Mouse (Mus musculus): ENCODE measurements around the gene Tbcd. TPM values are rescaled to one million over a fixed set of nuclear protein-coding genes. Genes with fewer than 3 reads are reported as not detected.

The Tbcd gene
- polyA plus RNA-seq, 1 experiment from 2014 or later, result 34.7 TPM

DNA sequence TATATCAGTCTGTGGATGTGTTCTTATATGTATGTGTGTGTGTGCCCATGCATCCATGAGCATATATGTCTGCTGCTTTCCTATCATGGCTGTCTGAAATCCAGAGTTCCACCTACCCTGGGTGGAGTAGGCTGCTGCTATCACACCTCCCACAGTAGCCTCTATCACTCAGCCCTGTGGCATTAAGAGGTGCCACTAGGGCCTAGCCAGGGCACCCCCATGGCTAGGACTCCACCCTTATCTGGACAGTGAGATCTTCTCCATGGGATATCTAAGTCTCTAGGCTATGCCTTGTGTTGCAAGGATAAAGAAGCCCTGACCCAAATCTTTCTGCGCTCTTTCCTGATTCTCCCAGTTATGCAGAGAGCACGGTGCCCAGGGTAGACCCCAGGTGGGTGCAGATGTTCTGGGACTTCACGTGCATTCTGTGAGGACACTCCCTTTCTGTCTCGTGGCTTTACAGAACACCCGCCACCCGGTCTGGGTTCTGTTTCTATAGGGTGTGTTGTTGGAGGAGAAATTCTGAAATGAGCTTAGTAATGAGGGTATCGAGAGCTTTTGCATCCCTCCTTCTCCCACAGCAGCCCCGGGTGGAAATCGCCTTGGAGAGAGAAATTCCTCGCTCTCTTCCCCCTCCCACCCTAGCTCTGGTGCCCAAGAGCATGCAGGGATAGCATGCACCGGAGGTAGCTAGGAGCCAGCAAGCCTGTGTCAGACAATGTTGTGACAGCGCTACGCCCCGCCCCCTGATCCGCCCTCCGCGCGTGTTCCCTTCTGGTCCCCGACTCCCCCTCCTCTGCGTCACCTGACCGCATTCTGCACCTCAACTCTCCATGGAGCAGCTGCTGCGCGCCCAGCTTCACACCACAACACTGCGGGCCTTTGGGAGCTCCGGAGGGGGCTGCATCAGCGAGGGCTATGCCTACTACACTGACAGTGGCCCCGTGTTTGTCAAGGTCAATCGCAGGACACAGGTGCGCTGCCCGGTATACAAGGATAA is 17.3 kb upstream of the Tbcd start, which contains the start of gene Fn3k:
Gene Fn3k (plus strand): TSS at position 758 of the 1,000 bp plus-strand sequence.
- H3K9me3 ChIP-seq, result no peaks in the 10 kb centered on the region
- 0 out of 2 replicates have a peak within 1 kb of the TSS, but pooled peaks have one; percentile 27 for H3K27ac ChIP-seq
- H3K27me3 ChIP-seq (replicated peaks), result no peaks in the 10 kb centered on the region
- peak within 1 kb of the TSS; percentile 36; the same call in 1 of the 2 replicates for H3K9ac ChIP-seq
- no peaks in the 10 kb centered on the region for H3K36me3 ChIP-seq
- peak; percentile 93 for ATAC-seq
- no peaks in the 10 kb centered on the region for H3K4me1 ChIP-seq (replicated peaks)
- H3K4me2 ChIP-seq (replicated peaks), result peak within 1 kb of the TSS; percentile 91
- peak within 1 kb of the TSS; percentile 40 for H3K4me3 ChIP-seq (replicated peaks)
- WGBS, result 5% methylated on average over 30 of the region's 30 CpGs

DNA sequence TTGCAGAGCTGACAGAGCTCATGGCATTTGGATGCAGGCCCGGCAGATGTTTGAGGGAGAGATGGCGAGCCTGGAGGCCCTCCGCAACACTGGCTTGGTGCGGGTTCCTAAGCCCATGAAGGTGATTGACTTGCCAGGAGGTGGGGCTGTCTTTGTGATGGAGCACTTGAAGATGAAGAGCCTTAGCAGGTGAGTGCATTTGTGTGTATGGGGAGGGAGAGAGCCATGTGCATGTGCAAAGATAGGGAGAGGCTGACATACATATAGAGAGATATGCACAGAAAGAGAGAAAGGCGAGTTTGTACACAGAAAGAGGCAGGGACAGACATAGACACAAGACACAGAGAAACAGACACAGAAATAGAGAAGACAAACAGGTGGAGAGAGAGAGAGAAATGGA is 14.5 kb upstream of the Tbcd start:
- Histone ChIP-seq H3K9ac (no peak overlapping the region), H3K27ac (no peak overlapping the region)
- WGBS, result 76% methylated on average over 5 of the region's 5 CpGs

DNA sequence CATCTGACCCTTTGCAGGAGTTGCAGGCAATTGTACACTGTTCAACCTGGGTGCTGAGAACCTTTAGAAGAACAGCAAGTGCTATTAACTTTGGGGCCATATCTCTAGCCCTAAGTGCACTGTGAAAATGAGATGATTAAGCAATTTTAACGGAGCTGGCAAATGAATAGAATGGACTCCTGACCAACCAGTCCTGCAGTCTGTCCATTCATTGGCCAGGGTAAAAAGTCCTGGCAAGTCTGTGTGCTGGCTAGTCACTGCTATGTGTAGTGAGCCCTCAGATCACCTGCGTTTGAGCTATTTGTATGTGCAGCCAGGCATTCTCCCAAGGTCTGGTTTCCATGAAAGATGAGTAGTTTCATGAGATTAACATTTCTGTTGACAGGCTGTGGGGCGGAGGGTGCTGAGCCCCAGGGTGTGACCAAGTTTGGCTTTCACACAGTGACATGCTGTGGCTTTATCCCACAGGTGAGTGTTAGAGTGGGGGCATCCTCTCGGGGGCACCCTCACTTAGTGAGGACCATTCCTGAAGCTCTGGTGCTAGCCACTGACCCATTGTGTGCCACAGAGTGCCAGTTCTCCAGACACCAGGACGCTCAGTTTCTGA is 12.0 kb upstream of the Tbcd start:
- H3K27ac ChIP-seq, result no peak overlapping the region
- no peaks in the 10 kb centered on the region for H3K36me3 ChIP-seq
- H3K4me3 ChIP-seq (replicated peaks), result no peak overlapping the region
- no peaks in the 10 kb centered on the region for H3K9me3 ChIP-seq
- 63% methylated on average over 5 of the region's 5 CpGs for WGBS
- ATAC-seq, result no peak
- H3K4me1 ChIP-seq (replicated peaks), result no peaks in the 10 kb centered on the region
- H3K27me3 ChIP-seq (replicated peaks), result 0 out of 2 replicates have a peak, but pooled peaks cover 3% of the 10 kb centered on the region
- H3K4me2 ChIP-seq (replicated peaks), result no peak overlapping the region
- no peak overlapping the region for H3K9ac ChIP-seq

More for the DNA sequence above, 14.5 kb upstream of the Tbcd start:
- Histone ChIP-seq H3K27me3 (replicated peaks) (no peaks in the 10 kb centered on the region), H3K36me3 (no peaks in the 10 kb centered on the region), H3K9me3 (no peaks in the 10 kb centered on the region), H3K4me1 (replicated peaks) (no peaks in the 10 kb centered on the region), H3K4me2 (replicated peaks) (no peak overlapping the region), H3K4me3 (replicated peaks) (no peak overlapping the region)
- no peak for ATAC-seq

DNA sequence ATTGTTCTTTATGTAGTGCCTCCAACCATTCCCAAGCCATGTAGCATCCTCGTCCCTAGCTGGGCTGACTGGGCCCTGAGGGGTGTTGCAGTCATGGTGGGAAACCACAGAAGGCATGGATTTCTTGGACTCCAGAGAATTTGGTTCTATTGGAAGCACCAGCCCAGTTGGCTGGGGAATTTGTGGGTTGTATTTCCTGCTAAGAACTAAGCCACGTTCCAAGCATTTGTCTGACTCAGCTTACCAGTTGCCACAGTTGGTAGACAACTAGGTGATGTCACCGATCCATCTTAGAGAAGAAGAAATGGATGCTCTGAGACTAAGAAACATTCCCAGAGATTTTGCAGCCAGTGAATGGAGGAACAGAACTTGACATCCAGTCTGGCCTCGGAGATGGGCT is 10.1 kb upstream of the Tbcd start:
- Histone ChIP-seq H3K4me2 (replicated peaks) (no peak overlapping the region), H3K27ac (no peak overlapping the region), H3K9me3 (no peaks in the 10 kb centered on the region), H3K4me3 (replicated peaks) (no peak overlapping the region), H3K9ac (no peak overlapping the region), H3K36me3 (no peaks in the 10 kb centered on the region), H3K27me3 (replicated peaks) (0 out of 2 replicates have a peak, but pooled peaks cover 3% of the 10 kb centered on the region), H3K4me1 (replicated peaks) (no peaks in the 10 kb centered on the region)
- no peak for ATAC-seq
- 87% methylated on average over 4 of the region's 4 CpGs for WGBS

DNA sequence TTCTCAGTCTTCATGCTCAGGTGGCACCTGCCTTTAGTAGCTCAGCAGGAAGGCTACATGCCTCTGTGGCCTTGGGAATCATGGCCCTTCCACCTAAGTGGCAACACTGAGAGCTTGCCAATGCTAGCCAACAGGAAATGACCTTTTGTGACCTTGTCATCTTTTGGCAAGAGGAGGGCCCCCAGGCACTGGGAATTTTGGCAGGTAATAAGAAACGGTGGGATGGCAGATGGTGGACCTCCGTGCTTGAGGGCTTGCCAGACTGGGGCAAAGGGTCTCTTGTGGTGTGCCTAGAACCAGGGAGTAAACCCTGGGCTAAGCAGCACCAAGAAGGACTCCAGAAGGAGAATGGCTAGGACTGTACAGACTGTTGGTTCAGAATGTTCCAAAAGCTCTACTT is 9.7 kb upstream of the Tbcd start:
- H3K4me3 ChIP-seq (replicated peaks), result no peak overlapping the region
- WGBS, result 53% methylated on average over 2 of the region's 2 CpGs
- no peak for ATAC-seq

DNA sequence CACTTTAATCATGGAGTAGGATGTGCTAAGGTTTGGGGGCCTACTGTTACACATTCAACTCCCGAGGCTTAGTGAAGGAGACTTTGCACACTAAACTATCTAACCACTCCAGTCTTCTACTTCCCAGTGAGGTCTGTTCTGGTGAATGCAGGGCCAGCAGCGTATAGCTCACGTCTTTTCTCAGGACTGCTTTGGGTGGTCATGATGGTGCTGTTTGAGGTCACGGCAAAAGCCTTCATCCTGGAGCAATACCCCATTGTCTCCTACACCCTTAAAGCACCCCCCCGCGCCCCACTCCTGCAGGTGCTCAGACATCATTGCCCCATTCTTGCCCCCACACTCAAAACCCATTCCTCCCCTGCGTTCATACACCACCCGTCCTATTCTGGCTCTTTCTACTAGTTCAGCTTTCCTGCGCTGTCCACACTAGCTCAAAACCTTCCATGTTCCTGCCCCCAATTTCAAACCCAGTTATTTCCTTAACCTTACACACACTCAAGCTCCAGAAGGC is 478 bp upstream of the Tbcd start:
- Histone ChIP-seq H3K9me3 (no peaks in the 10 kb centered on the region), H3K27ac (no peak overlapping the region), H3K4me2 (replicated peaks) (peak overlapping the region; percentile 75), H3K27me3 (replicated peaks) (no peaks in the 10 kb centered on the region), H3K36me3 (no peaks in the 10 kb centered on the region), H3K4me3 (replicated peaks) (peak overlapping the region; percentile 74), H3K4me1 (replicated peaks) (peaks cover 6% of the 10 kb centered on the region; the same call in 1 of the 2 replicates), H3K9ac (0 out of 2 replicates have a peak overlapping the region, but pooled peaks have one; percentile 23)
- peak; percentile 22 for ATAC-seq
- 22% methylated on average over 9 of the region's 9 CpGs for WGBS

More for the DNA sequence above, 9.7 kb upstream of the Tbcd start:
- Histone ChIP-seq H3K27me3 (replicated peaks) (0 out of 2 replicates have a peak, but pooled peaks cover 3% of the 10 kb centered on the region), H3K4me1 (replicated peaks) (no peaks in the 10 kb centered on the region), H3K4me2 (replicated peaks) (no peak overlapping the region), H3K9me3 (no peaks in the 10 kb centered on the region), H3K9ac (no peak overlapping the region), H3K27ac (no peak overlapping the region), H3K36me3 (no peaks in the 10 kb centered on the region)

DNA sequence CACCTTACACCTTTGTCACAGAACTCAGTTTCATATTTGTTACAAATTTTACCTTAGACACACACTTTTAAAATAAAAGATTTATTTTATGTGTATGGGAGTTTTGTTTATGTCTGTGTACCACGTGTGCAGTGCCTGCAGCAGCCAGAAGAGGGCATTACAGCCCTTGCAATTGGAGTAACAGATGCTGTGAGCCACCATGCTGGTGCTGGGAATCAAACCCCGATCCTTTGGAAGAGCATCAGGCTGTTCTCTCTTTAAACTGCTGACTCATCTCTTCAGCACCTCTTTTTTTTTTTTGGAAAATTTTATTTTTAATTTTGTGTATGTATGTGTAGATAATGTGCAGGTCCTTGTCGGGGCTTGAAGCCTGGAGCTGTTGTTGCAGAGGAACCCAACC is 6.1 kb downstream of the Tbcd start:
- no peak for ATAC-seq
- WGBS, result 85% methylated on average over 3 of the region's 3 CpGs
- no peak overlapping the region for H3K4me2 ChIP-seq (replicated peaks)
- H3K27ac ChIP-seq, result no peak overlapping the region
- no peak overlapping the region for H3K4me3 ChIP-seq (replicated peaks)
- 0 out of 2 replicates have a peak, but pooled peaks cover 4% of the 10 kb centered on the region for H3K4me1 ChIP-seq (replicated peaks)
- H3K9me3 ChIP-seq, result no peaks in the 10 kb centered on the region
- H3K36me3 ChIP-seq, result peaks cover 19% of the 10 kb centered on the region
- no peaks in the 10 kb centered on the region for H3K27me3 ChIP-seq (replicated peaks)
- H3K9ac ChIP-seq, result no peak overlapping the region

DNA sequence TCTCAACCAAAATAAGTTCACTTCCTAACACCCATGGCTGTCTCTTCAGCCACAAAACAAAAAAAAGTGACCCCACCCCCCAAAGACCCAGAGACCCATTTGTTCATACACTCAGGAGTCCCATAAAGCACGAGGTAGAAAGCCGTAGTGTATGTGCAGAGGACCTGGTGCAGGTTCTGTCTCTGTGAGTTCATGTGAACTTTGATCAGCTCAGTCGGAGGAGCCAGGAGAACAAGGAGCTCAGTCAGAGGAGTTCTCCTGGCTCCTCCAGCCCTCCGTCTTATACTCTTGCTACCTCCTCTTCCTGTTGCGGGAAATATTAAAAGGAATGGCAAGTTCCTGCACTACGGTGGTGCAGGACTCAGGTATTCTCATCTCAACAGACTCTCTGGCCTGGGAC is 15.7 kb downstream of the Tbcd start:
- Histone ChIP-seq H3K9ac (no peak overlapping the region), H3K36me3 (0 out of 2 replicates have a peak, but pooled peaks cover 4% of the 10 kb centered on the region), H3K4me1 (replicated peaks) (no peaks in the 10 kb centered on the region), H3K27me3 (replicated peaks) (no peaks in the 10 kb centered on the region), H3K9me3 (no peaks in the 10 kb centered on the region), H3K4me2 (replicated peaks) (no peak overlapping the region), H3K4me3 (replicated peaks) (no peak overlapping the region), H3K27ac (no peak overlapping the region)
- peak; percentile 77 for ATAC-seq
- WGBS, result 76% methylated on average over 6 of the region's 6 CpGs

DNA sequence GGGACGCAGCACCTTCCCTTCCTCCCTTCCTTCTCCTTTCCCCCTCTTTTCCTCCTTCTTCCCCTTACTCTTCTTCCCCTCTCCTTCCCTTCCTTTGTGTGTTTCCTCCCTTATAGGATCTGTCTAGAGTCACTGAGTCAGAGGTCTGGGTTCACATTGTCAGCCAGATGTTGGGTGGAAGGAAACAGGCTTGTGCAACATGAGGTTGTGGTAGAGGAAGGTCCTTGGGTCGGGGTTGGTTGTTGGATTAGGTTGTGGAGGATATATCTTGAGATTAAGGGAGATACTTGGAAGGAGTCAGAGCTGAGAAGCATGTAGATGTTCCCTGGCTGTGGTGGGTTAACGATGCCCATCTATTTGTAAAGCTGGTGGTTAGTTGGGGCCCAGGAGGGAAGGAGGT is 23.1 kb downstream of the Tbcd start:
- H3K27ac ChIP-seq, result no peak overlapping the region
- no peak overlapping the region for H3K4me2 ChIP-seq (replicated peaks)
- H3K4me3 ChIP-seq (replicated peaks), result no peak overlapping the region
- no peaks in the 10 kb centered on the region; the same call in 1 of the 2 replicates for H3K36me3 ChIP-seq
- no peaks in the 10 kb centered on the region for H3K27me3 ChIP-seq (replicated peaks)
- WGBS, result 83% methylated on average over 3 of the region's 3 CpGs
- H3K4me1 ChIP-seq (replicated peaks), result no peaks in the 10 kb centered on the region
- no peaks in the 10 kb centered on the region for H3K9me3 ChIP-seq
- ATAC-seq, result no peak
- no peak overlapping the region for H3K9ac ChIP-seq

DNA sequence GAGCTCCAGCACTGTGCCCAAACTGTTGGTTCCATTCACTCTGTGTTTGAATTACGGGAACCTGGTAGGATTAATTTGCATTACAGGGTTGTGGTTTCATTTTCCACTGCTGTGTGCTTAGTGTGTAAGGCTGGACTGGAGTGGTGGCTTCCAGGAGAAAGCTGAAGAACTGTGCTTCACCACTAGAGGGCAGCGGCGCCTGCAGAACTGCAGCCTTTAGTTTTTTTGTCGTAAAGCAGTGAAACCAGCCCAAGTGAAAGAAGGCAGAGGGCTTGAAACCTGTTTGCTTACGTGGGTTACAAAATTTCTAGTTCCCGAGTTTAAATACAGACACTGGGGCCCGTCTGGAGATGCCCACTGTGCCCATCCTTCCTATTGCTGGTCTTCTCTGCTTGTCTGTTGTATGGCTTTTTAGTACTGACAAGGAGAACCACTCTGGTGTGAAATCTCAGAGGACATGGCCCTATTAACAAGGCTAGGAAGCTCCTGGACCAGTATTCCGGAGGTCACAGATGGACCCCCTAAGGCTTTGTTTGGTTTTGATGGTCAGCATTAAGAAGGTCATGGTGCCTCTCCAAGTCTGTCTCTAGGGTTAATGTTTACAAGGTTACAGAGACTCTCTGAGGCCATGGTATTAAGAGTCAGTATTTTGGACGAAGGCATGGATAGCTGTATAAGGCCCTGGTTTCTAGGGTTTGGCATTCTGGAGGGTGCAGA is 24.1 kb downstream of the Tbcd start:
- no peaks in the 10 kb centered on the region for H3K4me1 ChIP-seq (replicated peaks)
- no peak overlapping the region for H3K9ac ChIP-seq
- no peaks in the 10 kb centered on the region for H3K27me3 ChIP-seq (replicated peaks)
- no peaks in the 10 kb centered on the region; the same call in 1 of the 2 replicates for H3K36me3 ChIP-seq
- H3K4me3 ChIP-seq (replicated peaks), result no peak overlapping the region
- no peak overlapping the region for H3K4me2 ChIP-seq (replicated peaks)
- H3K27ac ChIP-seq, result no peak overlapping the region
- WGBS, result 31% methylated on average over 9 of the region's 9 CpGs
- ATAC-seq, result 0 out of 2 replicates have a peak, but pooled peaks have one; percentile 25
- H3K9me3 ChIP-seq, result no peaks in the 10 kb centered on the region

DNA sequence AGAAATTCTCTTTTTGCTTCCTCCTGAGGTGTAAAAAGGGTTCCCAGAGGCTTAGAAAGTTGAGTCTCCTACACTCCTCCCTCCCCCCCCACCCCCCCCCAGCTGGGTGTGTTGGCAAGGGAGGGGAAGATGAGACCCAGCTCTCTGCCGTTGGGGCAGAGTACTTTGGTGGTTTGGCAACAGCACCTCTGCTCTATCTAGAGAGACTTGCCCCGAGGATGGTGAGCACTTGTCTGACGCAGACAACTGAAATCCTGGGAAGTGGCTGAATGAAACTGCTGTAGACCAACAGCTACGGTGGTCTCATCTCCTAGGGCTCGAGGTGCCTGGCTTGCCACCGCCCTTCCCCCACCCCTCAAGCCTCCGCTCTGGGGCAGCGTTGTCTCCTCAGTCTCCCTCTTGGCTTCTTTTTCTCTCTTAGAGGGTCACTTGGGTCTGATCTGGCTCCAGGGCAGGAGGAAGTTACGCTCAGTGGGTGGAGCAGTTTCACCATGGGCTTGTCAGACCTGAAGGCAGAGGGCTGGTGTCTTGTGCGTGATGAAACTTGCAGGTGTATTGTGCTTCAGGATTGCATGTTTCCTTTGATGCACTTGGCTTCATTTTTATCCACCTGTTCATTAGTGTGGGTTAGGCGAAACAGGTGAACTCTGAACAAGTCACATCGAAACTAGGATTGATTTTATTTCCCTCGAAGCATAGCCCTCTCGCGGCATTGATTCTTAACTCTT is 27.9 kb downstream of the Tbcd start:
- H3K4me1 ChIP-seq (replicated peaks), result no peaks in the 10 kb centered on the region
- ATAC-seq, result no peak
- no peaks in the 10 kb centered on the region for H3K9me3 ChIP-seq
- H3K27me3 ChIP-seq (replicated peaks), result no peaks in the 10 kb centered on the region
- no peak overlapping the region for H3K9ac ChIP-seq
- H3K4me2 ChIP-seq (replicated peaks), result no peak overlapping the region
- no peak overlapping the region for H3K4me3 ChIP-seq (replicated peaks)
- 86% methylated on average over 15 of the region's 15 CpGs for WGBS
- no peaks in the 10 kb centered on the region; the same call in 1 of the 2 replicates for H3K36me3 ChIP-seq
- H3K27ac ChIP-seq, result no peak overlapping the region
